ENCODE assay signal across 10 mouse cellular contexts in the genomic region with DNA sequence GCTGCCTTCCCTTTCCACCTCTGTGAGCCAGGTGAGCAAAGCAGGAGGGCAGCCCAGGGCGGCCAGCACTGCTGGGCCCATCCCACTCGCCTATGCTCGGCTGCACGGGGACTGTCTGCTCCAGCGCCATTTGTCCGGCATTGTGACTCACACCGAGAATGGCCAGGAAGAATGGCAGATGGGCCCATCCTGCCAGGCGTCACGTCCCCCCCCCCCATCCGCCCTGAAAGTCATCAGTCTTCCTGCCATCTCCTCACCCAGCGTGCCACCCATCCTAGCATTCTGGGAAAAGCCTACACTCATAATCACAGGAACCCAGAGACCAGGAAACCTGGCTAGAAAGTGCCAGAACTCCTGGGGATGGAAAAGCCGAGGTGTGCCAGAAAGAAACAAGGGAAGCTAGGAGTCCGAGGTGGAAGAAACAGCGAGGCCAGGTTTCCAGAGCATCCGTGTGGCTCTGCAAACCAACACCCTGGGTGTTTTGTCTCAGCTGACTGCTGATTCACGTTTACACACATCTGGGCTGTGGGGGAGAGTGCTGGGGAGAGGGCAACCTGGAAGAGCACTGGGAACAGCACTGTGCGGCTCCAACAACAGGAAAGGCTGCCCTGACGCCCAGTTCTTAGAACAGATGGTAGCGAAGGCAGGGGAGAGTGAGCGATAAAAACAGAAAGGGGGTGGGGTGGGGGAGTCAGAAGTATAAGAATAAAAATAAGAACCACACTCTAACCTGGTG.
DNase-seq lines count a peak whose midpoint lies in the region; ATAC-seq and TF ChIP-seq lines count a peak whose summit lies in the region.
"Had no signal": no experiment of that assay in that cellular context is flagged by ENCODE, and none has a peak within 500 bp of the region (broad histone marks: within the 10 kb centered on the region; RNA-seq: fewer than 3 reads in every experiment).

No protein-coding gene starts in this region.

- H3K36me3 ChIP-seq in midbrain, embryonic 15.5 days (replicated peaks) = peaks cover 4% of the 10 kb centered on the region; the same call in 1 of the 2 replicates
- H3K36me3 ChIP-seq in midbrain, embryonic 14.5 days (ENCODE audit: control insufficient read depth, insufficient read depth, low read length) = peaks cover 14% of the 10 kb centered on the region
- H3K36me3 ChIP-seq in hindbrain, embryonic 14.5 days (replicated peaks; ENCODE audit: control insufficient read depth, insufficient read depth) = peaks cover 19% of the 10 kb centered on the region

- TF ChIP-seq POLR2A in olfactory bulb, adult 2 months (IDR thresholded peaks at IDR 0.05; ENCODE audit: insufficient read depth, low read depth, low read length) = no peak

- 0 out of 2 replicates have a peak overlapping the region, but pooled peaks have one; percentile 6 for H3K27ac ChIP-seq in midbrain, embryonic 15.5 days
- H3K27ac ChIP-seq in midbrain, embryonic 14.5 days (replicated peaks; ENCODE audit: low read depth, low read length) = no peak overlapping the region
- peak overlapping the region; percentile 17; the same call in 1 of the 2 replicates for H3K27ac ChIP-seq in hindbrain, embryonic 14.5 days
- H3K27ac ChIP-seq in olfactory bulb, adult 2 months (ENCODE audit: insufficient read depth, low read depth, low read length) = peak overlapping the region; percentile 47
- H3K27ac ChIP-seq: limb, embryonic 12.5 days had no signal

- H3K27me3 ChIP-seq in midbrain, embryonic 15.5 days (replicated peaks) = no peaks in the 10 kb centered on the region
- H3K27me3 ChIP-seq in midbrain, embryonic 14.5 days (ENCODE audit: control insufficient read depth, insufficient read depth, low read length) = no peaks in the 10 kb centered on the region
- H3K27me3 ChIP-seq in hindbrain, embryonic 14.5 days (ENCODE audit: control insufficient read depth, insufficient read depth, low read length) = no peaks in the 10 kb centered on the region
- H3K27me3 ChIP-seq: limb, embryonic 12.5 days had no signal

- H3K9me3 ChIP-seq in midbrain, embryonic 15.5 days = no peaks in the 10 kb centered on the region
- no peaks in the 10 kb centered on the region for H3K9me3 ChIP-seq in midbrain, embryonic 14.5 days (ENCODE audit: control insufficient read depth, low read length)
- no peaks in the 10 kb centered on the region for H3K9me3 ChIP-seq in hindbrain, embryonic 14.5 days (ENCODE audit: control insufficient read depth, low read length)
- H3K9me3 ChIP-seq: limb, embryonic 12.5 days had no signal

- no peak overlapping the region for H3K4me2 ChIP-seq in midbrain, embryonic 15.5 days
- H3K4me2 ChIP-seq in midbrain, embryonic 14.5 days (ENCODE audit: low read length) = no peak overlapping the region
- H3K4me2 ChIP-seq in hindbrain, embryonic 14.5 days (replicated peaks) = no peak overlapping the region
- H3K4me2 ChIP-seq: limb, embryonic 12.5 days had no signal

- no peak overlapping the region for H3K9ac ChIP-seq in midbrain, embryonic 15.5 days
- H3K9ac ChIP-seq in midbrain, embryonic 14.5 days (replicated peaks; ENCODE audit: low read length) = no peak overlapping the region
- H3K9ac ChIP-seq in hindbrain, embryonic 14.5 days = no peak overlapping the region
- H3K9ac ChIP-seq: limb, embryonic 12.5 days had no signal

- peak; percentile 58 for ATAC-seq in frontal cortex, adult (ENCODE audit: low TSS enrichment)
- no peak for ATAC-seq in midbrain, embryonic 15.5 days (replicated peaks)
- ATAC-seq in midbrain, embryonic 14.5 days (ENCODE audit: low FRiP score, low TSS enrichment) = no peak
- ATAC-seq in hindbrain, embryonic 14.5 days (ENCODE audit: low FRiP score) = peak; percentile 46; the same call in 1 of the 2 replicates

- peak; percentile 1; the same call in 1 of the 2 replicates for TF ChIP-seq CTCF in olfactory bulb, adult 2 months (IDR thresholded peaks at IDR 0.05; ENCODE audit: insufficient read depth, low read depth, low read length)

- WGBS in midbrain, embryonic 15.5 days = 70% methylated on average over 20 of the region's 20 CpGs
- 74% methylated on average over 20 of the region's 20 CpGs for WGBS in midbrain, embryonic 14.5 days
- 44% methylated on average over 20 of the region's 20 CpGs for WGBS in hindbrain, embryonic 14.5 days
- 61% methylated on average over 20 of the region's 20 CpGs for WGBS in olfactory bulb, adult 2 months

- DNase-seq in frontal cortex, postnatal 36 days (ENCODE audit: low spot score in 2 of 2) = no peak
- DNase-seq in midbrain, embryonic 14.5 days = no peak
- no peak for DNase-seq in hindbrain, embryonic 14.5 days (ENCODE audit: low spot score)
- DNase-seq in thymus, postnatal 25 days = no peak
- no peak for DNase-seq in heart, adult 8-10 months (ENCODE audit: low spot score)
- DNase-seq: thymus, postnatal 36 days had no signal

- no peak overlapping the region for H3K4me3 ChIP-seq in midbrain, embryonic 15.5 days
- H3K4me3 ChIP-seq in midbrain, embryonic 14.5 days (replicated peaks; ENCODE audit: low read depth, low read length) = no peak overlapping the region
- no peak overlapping the region for H3K4me3 ChIP-seq in hindbrain, embryonic 14.5 days (replicated peaks; ENCODE audit: low read length)
- H3K4me3 ChIP-seq in olfactory bulb, adult 2 months (ENCODE audit: insufficient read depth, low read depth, low read length) = no peak overlapping the region
- H3K4me3 ChIP-seq: limb, embryonic 12.5 days had no signal

- H3K4me1 ChIP-seq in midbrain, embryonic 15.5 days = no peaks in the 10 kb centered on the region
- H3K4me1 ChIP-seq in midbrain, embryonic 14.5 days (ENCODE audit: control insufficient read depth, insufficient read depth, low read length) = no peaks in the 10 kb centered on the region
- no peaks in the 10 kb centered on the region for H3K4me1 ChIP-seq in hindbrain, embryonic 14.5 days (replicated peaks; ENCODE audit: control insufficient read depth, insufficient read depth, low read length)
- peaks cover 40% of the 10 kb centered on the region for H3K4me1 ChIP-seq in olfactory bulb, adult 2 months (ENCODE audit: control insufficient read depth, insufficient read depth, low read length)

Comparison
In these comparisons a context has a peak if more than half of its experiments do, and no peak if none do; other contexts are left out.
1. ATAC-seq: peak in frontal cortex, adult (single experiment) and hindbrain, embryonic 14.5 days (single experiment); none in midbrain, embryonic 15.5 days (single experiment) and midbrain, embryonic 14.5 days (single experiment).